Mouse (Mus musculus): ENCODE measurements around the gene Lap3.

GRCm38 (mm10) chr5:45496042-45496441 lies 2.9 kb downstream of the Lap3 start:
- TF ChIP-seq POLR2A (IDR thresholded peaks at IDR 0.05; ENCODE audit: control insufficient read depth, extremely low read depth, insufficient read depth, low read length, poor library complexity) (no peak), CTCF (IDR thresholded peaks at IDR 0.05; ENCODE audit: borderline replicate concordance, control insufficient read depth, extremely low read depth, insufficient read depth, low read length, poor library complexity) (no peak)
